Mouse (Mus musculus) hematopoietic stem cell, adult 5-6 weeks (primary cell): ENCODE measurements around the gene Camta2. TPM values are rescaled to one million over a fixed set of nuclear protein-coding genes. Genes with fewer than 3 reads are reported as not detected.

Source experiments
- ATAC-seq, 2 experiments: fragments of 125-278 bp in 1 of 2; replicated peaks in 1 of 2; 2 replicates each; pipeline ENCODE4 v1.8.0; 2016 to 2017; ENCODE audit warnings: inconsistent platforms in 2 of 2, mild to moderate bottlenecking in 2 of 2, moderate number of reproducible peaks in 2 of 2, low read depth in 1 of 2, moderate TSS enrichment in 1 of 2; ENCODE audit not compliant: low FRiP score in 2 of 2, poor library complexity in 2 of 2, severe bottlenecking in 2 of 2, insufficient read depth in 1 of 2, low TSS enrichment in 1 of 2
- total RNA-seq: library from RNA; stranded (forward); fragments of 172-1452, 232-1000 nt; gene quantifications from 2 replicates; pipeline ENCODE4 v1.2.3, GENCODE M21; 2017

Camta2 gene
- total RNA-seq, 1 experiment from 2014 or later: 3.6 TPM

- ATAC-seq: peak; percentile 18 to 23; a peak in 1 of 4 replicates
Observed at GRCm38 (mm10) chr11:70654923-70655570, 32.9 kb downstream of the Camta2 start.

GRCm38 (mm10) chr11:70654198-70654922 lies 33.5 kb downstream of the Camta2 start, which contains the start of gene Pfn1:
Pfn1 (minus strand) TSS chr11:70654644.
- ATAC-seq: peak; percentile 25 to 39

DNA sequence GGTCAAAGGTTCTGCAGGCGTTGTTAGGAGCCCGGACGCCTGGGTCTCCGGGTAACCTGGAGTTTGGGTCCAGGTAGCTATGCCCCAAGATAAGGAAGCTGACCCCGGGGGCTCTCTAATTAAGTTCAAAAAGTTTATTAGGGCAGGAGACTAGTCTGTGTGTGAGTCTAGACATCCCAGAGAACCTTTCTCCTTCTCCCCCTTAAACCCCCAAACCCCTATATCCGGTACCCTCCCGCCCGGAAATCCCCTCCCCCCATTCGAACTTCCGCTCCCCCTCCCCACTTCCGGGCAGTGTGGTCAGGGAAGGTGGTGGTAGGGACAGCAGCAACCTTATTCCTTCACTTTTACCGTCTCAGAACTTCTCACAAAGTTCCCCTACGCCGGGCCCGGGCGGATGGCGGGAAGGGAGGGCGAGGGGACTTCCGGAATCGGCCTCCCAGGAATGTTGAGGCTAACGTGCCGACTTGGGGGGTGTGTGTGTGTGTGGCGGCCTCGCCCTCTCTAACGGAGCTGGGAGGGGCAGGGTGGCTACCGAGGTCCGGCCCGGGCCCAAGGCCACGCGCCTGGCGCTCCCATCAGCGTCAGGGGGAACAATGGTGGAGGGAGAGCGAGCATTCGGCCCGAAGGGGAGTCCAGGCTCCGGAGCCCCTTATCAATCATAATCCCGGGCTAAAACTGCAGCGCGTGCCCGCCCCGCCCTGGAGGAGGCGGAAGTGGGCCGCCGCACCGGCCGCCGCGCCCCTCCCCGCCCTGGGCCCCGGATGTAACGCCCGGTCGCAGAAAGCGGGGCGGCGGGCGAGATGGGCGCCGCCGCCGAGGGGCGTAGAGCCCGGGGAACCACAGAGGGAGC lies 34.3 kb downstream of the Camta2 start:
- peak in 1 of 2 experiments; percentile 3; a peak in 1 of 4 replicates for ATAC-seq

- no peak for ATAC-seq
Observed at GRCm38 (mm10) chr11:70652884-70653344, 35.0 kb downstream of the Camta2 start.

DNA sequence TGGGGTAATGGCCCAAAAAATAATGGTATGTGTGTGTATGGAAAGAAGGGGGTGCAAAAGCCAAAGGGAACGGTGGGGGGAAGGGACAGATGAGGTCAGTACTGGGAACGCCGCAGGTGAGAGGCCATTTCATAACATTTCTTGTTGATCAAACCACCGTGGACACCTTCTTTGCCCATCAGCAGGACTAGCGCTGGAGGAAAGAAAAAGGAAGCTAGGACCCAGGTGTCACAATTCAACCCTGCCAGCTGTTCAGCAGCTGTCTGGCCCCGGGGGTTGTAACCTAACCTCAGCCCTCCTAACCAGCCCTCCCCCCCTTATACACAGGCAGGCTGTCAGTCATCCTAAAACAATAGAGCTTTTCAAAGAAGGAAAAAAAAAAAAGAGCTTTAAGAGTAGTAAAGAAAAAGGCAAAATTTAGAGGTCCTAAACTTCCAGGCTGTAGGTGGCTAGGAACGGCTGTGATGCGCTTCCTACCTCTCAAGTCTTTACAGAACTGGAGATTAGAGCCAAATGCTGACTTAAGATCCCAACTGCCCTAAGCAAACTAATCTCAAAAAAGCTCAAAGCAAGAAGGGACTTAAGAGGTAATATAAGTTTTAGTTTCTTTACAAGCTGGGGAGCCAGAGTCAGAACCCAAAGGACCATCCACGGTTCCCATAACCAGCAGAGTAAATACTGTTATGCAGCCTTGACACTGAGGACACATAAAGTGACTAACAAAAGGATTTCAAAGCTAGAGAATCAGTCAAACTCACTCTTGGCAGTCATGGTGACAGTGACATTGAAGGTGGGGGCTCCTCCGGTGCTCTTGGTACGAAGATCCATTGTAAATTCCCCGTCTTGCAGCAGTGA lies 35.6 kb downstream of the Camta2 start:
- no peak for ATAC-seq

DNA sequence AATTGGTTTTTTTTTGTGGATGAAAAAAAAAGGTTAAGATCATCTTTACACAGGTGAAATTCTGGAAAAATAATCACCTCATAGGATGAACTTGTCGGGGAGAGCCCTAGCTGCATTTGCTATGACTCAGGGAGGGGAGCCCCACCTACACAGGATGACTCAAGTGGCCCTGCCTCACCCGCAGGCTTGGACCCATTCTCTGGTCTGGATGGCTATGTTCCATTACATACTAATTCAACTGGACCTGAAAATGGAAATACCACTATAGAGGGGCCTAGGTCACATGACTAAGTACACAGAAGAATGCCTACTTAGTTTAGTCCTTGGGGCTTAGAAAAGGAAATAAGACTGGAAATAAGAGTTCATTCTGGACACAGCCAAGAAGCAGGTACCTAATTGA lies 36.5 kb downstream of the Camta2 start:
- ATAC-seq: no peak

DNA sequence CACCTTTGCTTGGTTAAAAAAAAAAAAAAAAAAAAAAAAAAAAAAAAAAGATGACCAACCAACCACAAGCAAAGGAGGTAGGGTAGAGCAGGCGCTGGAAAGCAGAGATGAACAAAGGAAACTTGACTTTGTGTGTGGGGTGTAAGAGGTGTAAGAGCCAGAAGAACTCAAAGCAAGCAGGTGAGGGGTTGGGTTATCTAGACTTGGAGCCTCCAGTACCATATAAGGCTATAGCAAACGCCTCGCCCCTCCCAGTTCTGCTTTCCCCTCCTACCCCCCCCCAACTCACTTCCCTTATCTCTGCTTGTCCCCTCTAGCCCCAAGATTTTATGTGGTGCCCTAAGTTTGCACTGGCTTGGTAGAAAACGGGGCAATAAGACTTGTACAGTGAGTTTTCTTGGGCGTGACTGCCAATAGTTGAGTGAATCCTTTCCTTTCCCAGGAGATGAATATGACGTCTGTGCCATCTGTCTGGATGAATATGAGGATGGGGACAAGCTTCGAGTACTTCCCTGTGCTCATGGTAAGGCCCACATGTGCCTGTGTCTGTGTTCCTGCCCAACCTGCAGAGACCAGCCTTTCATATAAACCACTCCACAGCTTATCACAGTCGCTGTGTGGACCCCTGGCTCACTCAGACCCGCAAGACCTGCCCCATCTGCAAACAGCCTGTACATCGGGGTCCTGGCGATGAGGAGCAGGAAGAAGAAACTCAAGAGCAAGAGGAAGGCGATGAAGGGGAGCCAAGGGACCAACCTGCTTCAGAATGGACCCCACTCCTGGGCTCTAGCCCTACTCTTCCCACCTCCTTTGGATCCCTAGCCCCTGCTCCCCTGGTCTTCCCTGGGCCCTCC lies 37.4 kb downstream of the Camta2 start:
- no peak for ATAC-seq

DNA sequence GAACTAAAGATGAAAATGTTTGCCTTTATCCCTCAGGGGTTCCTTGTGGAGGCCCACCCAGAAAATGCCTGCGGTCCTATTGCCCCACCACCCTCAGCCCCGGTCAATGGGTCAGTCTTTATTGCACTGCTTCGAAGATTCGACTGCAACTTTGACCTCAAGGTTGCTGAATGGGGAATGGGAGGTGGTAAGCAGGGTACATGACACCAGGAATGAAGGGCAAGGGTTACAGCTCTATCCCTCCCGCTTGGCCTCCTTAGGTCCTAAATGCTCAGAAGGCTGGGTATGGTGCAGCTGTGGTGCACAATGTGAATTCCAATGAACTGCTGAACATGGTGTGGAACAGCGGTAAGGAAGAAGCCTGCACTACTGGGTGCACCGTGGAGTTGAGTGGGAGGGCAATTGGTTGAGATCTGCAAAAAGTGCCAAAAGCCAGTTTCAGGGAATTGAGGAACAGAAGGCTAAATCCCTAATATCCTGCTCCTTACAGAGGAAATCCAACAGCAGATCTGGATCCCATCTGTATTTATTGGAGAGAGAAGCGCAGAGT lies 38.6 kb downstream of the Camta2 start:
- no peak for ATAC-seq

DNA sequence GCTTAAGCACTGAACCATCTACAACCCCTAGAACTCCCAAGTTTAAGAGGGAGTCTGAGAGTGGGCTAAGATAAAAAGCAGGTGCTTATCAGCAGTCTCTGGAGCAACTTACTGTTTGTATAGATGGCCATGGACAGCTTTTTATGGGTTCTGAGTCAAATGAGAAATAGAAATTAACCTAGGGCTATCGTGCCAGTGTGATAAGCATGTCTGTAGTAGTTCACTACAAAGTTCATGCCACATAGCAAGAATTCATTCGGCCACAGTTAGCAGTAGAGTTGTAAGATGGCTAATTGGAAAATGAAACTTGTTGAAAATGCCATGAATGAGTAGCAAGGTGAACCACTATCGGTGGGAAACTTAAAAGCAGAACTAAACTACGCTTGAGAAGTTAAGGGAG lies 39.4 kb downstream of the Camta2 start:
- ATAC-seq: no peak

DNA sequence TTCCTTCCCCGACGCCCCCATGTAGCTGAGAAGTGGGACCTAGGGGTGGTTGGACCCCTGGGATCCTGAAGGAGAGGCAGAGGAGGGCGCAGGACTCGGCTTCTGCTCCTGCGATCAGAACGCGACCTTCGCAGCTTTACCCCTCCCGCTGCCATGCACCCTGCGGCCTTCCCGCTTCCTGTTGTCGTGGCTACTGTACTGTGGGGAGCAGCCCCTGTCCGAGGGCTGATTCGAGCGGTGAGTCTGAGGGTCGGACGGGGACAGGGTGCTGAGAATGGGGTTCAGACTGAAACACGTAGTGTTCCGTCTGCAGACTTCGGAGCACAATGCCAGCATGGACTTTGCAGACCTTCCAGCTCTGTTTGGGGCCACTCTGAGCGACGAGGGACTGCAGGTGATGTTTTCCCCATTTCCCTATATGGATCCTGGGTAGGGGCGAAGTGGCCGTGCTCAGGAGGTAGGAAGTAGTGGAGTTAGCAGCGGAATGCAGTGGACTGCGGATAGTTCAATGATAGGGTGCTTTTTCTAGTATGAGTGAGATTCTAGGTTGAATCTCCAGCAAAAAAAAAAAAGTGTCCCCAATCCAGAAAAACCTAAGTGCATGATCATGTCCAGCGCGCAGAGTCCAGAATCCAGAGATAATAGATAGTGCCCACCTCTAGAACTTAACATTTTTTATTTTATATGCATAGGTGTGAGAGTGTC lies 40.0 kb downstream of the Camta2 start:
- no peak for ATAC-seq

DNA sequence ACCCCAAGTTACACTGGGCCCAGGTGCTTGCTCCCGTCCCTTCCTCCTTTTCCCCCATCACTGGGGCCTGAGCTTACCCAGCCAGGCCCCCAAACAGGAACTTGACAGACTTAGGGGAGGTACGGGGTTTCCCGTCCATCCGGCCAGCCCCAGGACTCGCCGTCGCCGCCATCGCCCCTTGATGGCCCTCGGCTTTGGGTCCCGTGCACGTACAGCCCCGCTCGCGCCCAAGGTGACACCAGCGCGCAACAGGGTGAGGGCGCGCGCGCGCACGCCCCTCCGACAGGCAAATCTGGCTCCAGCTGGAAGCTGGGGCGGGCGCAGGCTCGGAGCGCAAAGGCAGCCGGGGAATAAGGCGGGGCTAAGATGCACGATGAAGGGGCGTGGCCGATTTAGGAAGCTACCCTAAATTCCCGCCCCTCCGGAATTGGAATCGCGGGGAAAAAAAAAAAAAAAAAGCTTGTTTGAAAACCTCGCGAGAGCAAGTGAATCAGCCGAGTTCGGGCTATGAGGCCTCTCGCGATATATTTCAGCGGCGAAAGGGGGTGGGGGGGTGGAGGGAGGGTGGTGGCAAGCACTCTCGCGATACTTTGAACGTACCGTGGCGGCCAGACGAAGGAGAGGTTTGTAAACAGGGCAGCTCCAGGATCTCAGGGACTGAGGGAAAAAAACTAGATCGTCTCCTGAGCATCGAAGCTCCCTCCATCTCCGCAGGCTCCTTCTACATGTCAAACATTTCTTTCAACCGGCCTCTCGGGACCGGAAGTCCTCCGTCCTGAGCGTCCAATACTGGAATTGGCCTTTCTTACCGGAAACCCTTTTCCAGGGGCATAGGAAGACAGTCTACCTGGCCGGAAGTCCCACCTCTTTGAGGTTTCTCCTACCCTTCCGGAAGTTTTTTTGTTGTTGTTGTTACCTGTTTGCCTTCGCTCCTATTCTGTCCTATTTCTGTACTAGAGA lies 40.9 kb downstream of the Camta2 start, which contains the start of the genes Rnf167 and Slc25a11:
Gene Rnf167 (plus strand): TSS at position 545 of the 960 bp plus-strand sequence.
Gene Slc25a11 (minus strand): TSS at position 789 of the 960 bp plus-strand sequence.
- ATAC-seq: peak; percentile 77 to 85

- ATAC-seq: no peak
Observed at GRCm38 (mm10) chr11:70646259-70646555, 41.7 kb downstream of the Camta2 start.

- no peak for ATAC-seq
Observed at GRCm38 (mm10) chr11:70645461-70646258, 42.2 kb downstream of the Camta2 start.
